Mouse (Mus musculus): ENCODE measurements around the gene Abca8a. TPM values are rescaled to one million over a fixed set of nuclear protein-coding genes. Genes with fewer than 3 reads are reported as not detected.
"Not testable (repeated sequence)": the region's sequence is repeated elsewhere in the genome, so short reads cannot be mapped to it uniquely, and the experiment has no call there.

Abca8a gene
- polyA plus RNA-seq, 1 experiment from 2014 or later: 9.8 TPM

DNA sequence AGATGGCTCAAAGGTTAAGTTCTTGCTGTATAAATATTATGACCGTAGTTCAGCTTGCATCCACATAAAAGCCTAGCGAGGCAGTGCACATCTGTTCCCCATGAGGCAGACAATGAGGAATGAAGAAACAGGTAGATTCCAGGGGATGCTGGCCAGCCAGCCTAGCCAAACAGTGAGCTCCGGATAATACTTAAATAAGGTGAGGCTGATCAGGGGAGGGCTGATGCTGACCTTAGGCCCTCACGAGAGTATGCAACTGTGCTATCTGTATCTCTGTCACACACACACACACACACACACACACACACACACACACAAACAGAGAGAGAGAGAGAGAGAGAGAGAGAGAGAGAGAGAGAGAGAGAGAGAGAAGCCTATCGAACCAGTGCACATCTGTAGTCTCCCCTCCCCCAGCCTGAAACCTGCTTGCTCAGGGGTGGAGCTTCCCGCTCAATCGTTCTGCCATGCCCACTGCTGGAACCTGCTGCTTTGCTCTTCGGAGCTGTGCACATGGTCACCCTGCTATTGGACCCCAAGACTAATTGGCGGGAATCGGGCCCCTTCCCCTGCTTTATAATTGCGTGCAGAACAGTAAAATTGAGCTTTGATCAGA is 108.2 kb downstream of the Abca8a start:
- not testable (repeated sequence) for H3K4me1 ChIP-seq; H3K4me2 ChIP-seq (replicated peaks); H3K4me3 ChIP-seq (replicated peaks); H3K9me3 ChIP-seq (replicated peaks); H3K36me3 ChIP-seq; H3K27ac ChIP-seq (replicated peaks); H3K27me3 ChIP-seq; H3K9ac ChIP-seq; ATAC-seq (ENCODE audit: insufficient number of reproducible peaks, low FRiP score, low TSS enrichment, low read depth)
- WGBS: 33% methylated on average over 11 of the region's 11 CpGs

DNA sequence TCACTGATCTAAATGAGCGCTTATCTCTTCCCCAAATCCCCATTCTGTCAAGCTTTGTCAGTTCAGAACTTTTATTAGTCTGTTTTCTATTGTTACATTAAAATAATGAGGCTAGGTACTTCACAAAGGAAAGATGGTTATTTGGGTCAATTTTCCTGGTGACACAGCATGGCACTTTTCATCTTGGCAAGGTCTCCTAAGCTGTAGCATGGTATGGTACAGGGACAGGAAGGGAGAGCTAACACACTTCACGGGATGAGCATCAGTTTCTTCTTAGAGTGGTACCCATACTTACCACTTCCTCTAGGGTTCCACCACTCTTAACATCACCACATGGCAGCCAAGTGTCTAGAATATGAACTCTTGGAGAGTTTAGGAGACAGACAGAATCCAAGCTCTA is 113.9 kb downstream of the Abca8a start:
- H3K4me3 ChIP-seq (replicated peaks): no peak overlapping the region
- no peaks in the 10 kb centered on the region for H3K9me3 ChIP-seq (replicated peaks)
- ATAC-seq (ENCODE audit: insufficient number of reproducible peaks, low FRiP score, low TSS enrichment, low read depth): no peak
- H3K27me3 ChIP-seq: no peaks in the 10 kb centered on the region
- no peak overlapping the region for H3K4me2 ChIP-seq (replicated peaks)
- WGBS: 83% methylated on average over 2 of the region's 2 CpGs
- no peaks in the 10 kb centered on the region for H3K4me1 ChIP-seq
- H3K9ac ChIP-seq: no peak overlapping the region
- H3K27ac ChIP-seq (replicated peaks): no peak overlapping the region
- H3K36me3 ChIP-seq: no peaks in the 10 kb centered on the region

Other genes with a start within 250 kb of the Abca8a start
- gene Abca8b, start 100.1 kb downstream of the Abca8a start, polyA plus RNA-seq (2015; fragmentation: Nextera tagmentation; extraction: Ambion mirVana): 1.9 and 2.2 TPM in 2 replicates
- 9.8 and 11.6 TPM in 2 replicates for gene Abca9, start 72.2 kb upstream of the Abca8a start, polyA plus RNA-seq (2015; fragmentation: Nextera tagmentation; extraction: Ambion mirVana)
- 1.2 TPM in 2 replicates for gene Abca6, start 155.8 kb upstream of the Abca8a start, polyA plus RNA-seq (2015; fragmentation: Nextera tagmentation; extraction: Ambion mirVana)
- 5.4 and 7.3 TPM in 2 replicates for gene Abca5, start 241.7 kb upstream of the Abca8a start, polyA plus RNA-seq (2015; fragmentation: Nextera tagmentation; extraction: Ambion mirVana)

Measured in embryonic facial prominence, embryonic 15.5 days (tissue).